Mouse (Mus musculus): ENCODE data around the gene Nid2.

DNA sequence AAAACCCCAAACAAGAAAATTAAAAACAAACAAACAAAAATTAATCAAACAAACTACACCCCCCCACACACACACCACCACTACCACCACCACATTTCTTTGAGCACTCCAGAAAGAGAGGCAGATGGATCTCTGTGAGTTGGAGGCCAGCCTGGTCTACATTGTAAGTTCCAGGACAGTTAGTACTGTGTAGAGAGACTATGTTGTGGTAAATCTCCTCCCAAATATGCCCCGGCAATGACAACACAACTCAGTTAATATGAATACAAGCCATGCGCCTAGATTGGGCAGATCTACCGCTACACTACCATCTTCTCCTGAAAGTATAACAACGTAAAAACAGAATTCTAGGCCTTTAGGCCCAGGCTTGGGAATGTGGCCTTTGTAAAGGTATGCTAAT lies 109.2 kb downstream of the Nid2 start:
- no peak for TF ChIP-seq POLR2A (IDR thresholded peaks at IDR 0.05; ENCODE audit: control insufficient read depth, low read depth, low read length)
- no peak for TF ChIP-seq CTCF (IDR thresholded peaks at IDR 0.05; ENCODE audit: control insufficient read depth, insufficient read depth, insufficient replicate concordance, low read depth, low read length)
